Mouse (Mus musculus): Measurements from ENCODE around the gene Tshz3. TPM values are rescaled to one million over a fixed set of nuclear protein-coding genes. Genes with fewer than 3 reads are reported as not detected.

The Tshz3 gene
- polyA plus RNA-seq, 1 experiment from 2014 or later = 11.2 TPM

DNA sequence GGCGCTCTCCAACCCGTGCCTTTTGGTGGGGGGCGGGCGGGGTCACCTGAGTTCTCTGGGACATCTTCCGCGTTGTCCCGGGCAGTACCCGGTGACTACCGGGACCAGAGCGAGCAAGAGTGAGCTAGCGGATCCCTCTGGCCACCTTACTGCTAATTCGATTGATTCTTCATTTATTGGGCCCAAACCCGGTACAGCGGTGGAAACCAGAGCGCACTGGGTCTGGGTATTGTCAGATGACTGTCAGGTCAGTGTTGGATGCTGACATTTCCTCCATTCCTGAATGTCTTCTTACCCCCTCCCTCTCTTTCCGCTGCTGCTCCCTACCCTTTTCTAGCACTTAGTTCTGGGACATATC lies 650 bp downstream of the Tshz3 start:
- H3K9me3 ChIP-seq = no peaks in the 10 kb centered on the region
- no peaks in the 10 kb centered on the region for H3K36me3 ChIP-seq
- peaks cover 24% of the 10 kb centered on the region; the same call in 1 of the 2 replicates for H3K4me1 ChIP-seq (replicated peaks)
- peak overlapping the region; percentile 86 for H3K9ac ChIP-seq
- ATAC-seq = no peak
- WGBS = 0% methylated on average over 15 of the region's 16 CpGs
- H3K27me3 ChIP-seq (replicated peaks) = peaks cover 19% of the 10 kb centered on the region
- H3K27ac ChIP-seq = peak overlapping the region; percentile 95
- peak overlapping the region; percentile 80 for H3K4me3 ChIP-seq (replicated peaks)
- H3K4me2 ChIP-seq (replicated peaks) = peak overlapping the region; percentile 94

- ATAC-seq = no peak
- Histone ChIP-seq H3K36me3 (no peaks in the 10 kb centered on the region), H3K9ac (no peak overlapping the region), H3K4me2 (replicated peaks) (peak overlapping the region; percentile 94), H3K27ac (no peak overlapping the region), H3K4me3 (replicated peaks) (peak overlapping the region; percentile 80), H3K9me3 (no peaks in the 10 kb centered on the region), H3K4me1 (replicated peaks) (peaks cover 22% of the 10 kb centered on the region; the same call in 1 of the 2 replicates), H3K27me3 (replicated peaks) (peaks cover 15% of the 10 kb centered on the region)
- WGBS = 17% methylated on average over 18 of the region's 18 CpGs
Measured at GRCm38 (mm10) chr7:36699001-36699987, 1.4 kb downstream of the Tshz3 start.

- Histone ChIP-seq H3K4me1 (replicated peaks) (peaks cover 23% of the 10 kb centered on the region), H3K27me3 (replicated peaks) (no peaks in the 10 kb centered on the region), H3K4me2 (replicated peaks) (no peak overlapping the region), H3K9ac (no peak overlapping the region), H3K9me3 (no peaks in the 10 kb centered on the region), H3K4me3 (replicated peaks) (no peak overlapping the region), H3K36me3 (no peaks in the 10 kb centered on the region), H3K27ac (peak overlapping the region; percentile 29)
- no peak for ATAC-seq
- WGBS = 41% methylated on average over 10 of the region's 10 CpGs
Measured at GRCm38 (mm10) chr7:36706636-36707035, 8.7 kb downstream of the Tshz3 start.

DNA sequence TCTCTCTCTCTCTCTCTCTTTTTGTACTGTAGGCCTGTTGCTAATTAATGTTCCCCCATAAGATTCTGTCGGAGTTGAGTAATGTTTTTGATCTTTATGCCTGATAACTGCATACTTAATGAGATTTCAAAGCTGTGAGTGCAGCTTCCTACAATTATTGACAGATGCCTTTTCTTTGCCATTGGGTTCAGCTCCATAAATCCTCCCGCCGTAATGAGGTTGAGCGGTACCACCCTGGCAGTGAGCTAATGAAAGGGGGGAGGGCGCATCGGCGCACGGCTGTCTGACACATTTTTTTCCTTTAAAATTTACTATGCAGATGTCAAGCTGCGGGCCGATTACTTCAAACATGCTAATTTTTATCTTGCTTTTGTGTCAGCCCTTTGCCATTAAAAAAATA lies 9.3 kb downstream of the Tshz3 start:
- ATAC-seq = no peak
- Histone ChIP-seq H3K36me3 (no peaks in the 10 kb centered on the region), H3K9me3 (no peaks in the 10 kb centered on the region), H3K4me1 (replicated peaks) (peaks cover 23% of the 10 kb centered on the region), H3K4me3 (replicated peaks) (no peak overlapping the region), H3K4me2 (replicated peaks) (no peak overlapping the region), H3K27ac (no peak overlapping the region), H3K9ac (no peak overlapping the region), H3K27me3 (replicated peaks) (no peaks in the 10 kb centered on the region)
- 32% methylated on average over 10 of the region's 10 CpGs for WGBS

DNA sequence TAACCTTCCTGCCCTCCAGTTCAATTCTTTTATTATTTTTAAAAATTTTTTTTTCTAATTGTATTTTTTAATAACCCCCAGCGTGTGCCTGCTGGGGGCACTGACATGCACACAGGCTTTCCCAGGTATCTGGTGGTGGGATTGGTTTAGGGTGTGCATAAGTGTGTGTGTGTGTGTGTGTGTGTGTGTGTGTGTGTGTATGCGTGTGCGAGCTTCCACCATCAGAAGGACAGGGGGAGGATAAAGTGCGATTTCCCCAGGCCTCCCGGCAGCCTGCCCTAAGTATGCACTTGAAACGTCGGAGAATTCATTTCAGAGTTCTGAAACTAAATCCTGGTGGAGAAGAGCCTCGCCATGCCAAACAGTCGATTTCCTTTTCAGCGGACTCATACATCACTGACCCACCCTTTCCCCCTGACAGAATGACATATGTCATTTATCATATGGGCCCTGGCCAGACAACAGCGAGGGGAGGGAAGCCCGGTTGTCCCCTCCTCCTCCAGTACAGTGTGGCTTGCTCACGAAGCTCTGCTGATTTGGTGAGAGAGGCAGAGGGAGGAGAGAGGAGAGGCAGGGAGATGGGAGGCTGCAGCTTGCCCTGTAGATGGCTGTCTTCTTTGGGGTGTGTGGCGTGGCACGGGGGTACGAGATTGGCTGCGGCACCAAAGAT lies 9.9 kb downstream of the Tshz3 start:
- Histone ChIP-seq H3K4me3 (replicated peaks) (peak overlapping the region; percentile 13), H3K27me3 (replicated peaks) (no peaks in the 10 kb centered on the region), H3K9me3 (no peaks in the 10 kb centered on the region), H3K4me2 (replicated peaks) (peak overlapping the region; percentile 51), H3K36me3 (no peaks in the 10 kb centered on the region), H3K27ac (peak overlapping the region; percentile 78), H3K4me1 (replicated peaks) (peaks cover 21% of the 10 kb centered on the region), H3K9ac (peak overlapping the region; percentile 23; the same call in 1 of the 2 replicates)
- ATAC-seq = peak; percentile 77
- WGBS = 13% methylated on average over 17 of the region's 17 CpGs

GRCm38 (mm10) chr7:36708823-36709222 lies 10.9 kb downstream of the Tshz3 start:
- Histone ChIP-seq H3K4me1 (replicated peaks) (peaks cover 19% of the 10 kb centered on the region), H3K27me3 (replicated peaks) (no peaks in the 10 kb centered on the region), H3K4me3 (replicated peaks) (no peak overlapping the region), H3K36me3 (no peaks in the 10 kb centered on the region), H3K9me3 (no peaks in the 10 kb centered on the region), H3K4me2 (replicated peaks) (peak overlapping the region; percentile 51), H3K9ac (no peak overlapping the region), H3K27ac (peak overlapping the region; percentile 78)
- no peak for ATAC-seq
- 29% methylated on average over 3 of the region's 3 CpGs for WGBS

GRCm38 (mm10) chr7:36709239-36709638 lies 11.3 kb downstream of the Tshz3 start:
- Histone ChIP-seq H3K4me2 (replicated peaks) (no peak overlapping the region), H3K4me3 (replicated peaks) (no peak overlapping the region), H3K4me1 (replicated peaks) (peaks cover 19% of the 10 kb centered on the region), H3K9me3 (no peaks in the 10 kb centered on the region), H3K36me3 (no peaks in the 10 kb centered on the region), H3K27ac (peak overlapping the region; percentile 57), H3K27me3 (replicated peaks) (no peaks in the 10 kb centered on the region), H3K9ac (no peak overlapping the region)
- 13% methylated on average over 2 of the region's 2 CpGs for WGBS
- ATAC-seq = peak; percentile 65

DNA sequence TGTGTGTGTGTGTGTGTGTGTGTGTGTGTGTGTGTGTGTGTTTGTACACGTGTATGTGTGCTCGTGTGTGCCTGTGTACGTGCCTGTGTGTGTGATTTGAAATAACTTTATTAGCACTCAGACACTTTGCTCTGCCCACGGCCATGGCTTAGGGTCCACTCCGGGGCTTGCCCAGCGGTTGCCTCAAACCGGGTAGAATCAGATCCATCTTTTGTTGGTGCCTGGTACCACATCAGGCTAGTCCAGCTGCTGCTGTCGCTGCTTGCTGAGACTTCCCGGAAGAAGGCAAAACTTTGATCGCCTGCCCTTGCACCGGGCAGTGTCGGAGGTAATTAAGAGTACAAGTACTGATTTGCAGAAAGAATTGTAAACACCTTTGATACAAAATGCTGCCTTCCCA lies 12.1 kb downstream of the Tshz3 start:
- peaks cover 19% of the 10 kb centered on the region for H3K4me1 ChIP-seq (replicated peaks)
- no peak for ATAC-seq

GRCm38 (mm10) chr7:36710387-36710786 lies 12.5 kb downstream of the Tshz3 start:
- Histone ChIP-seq H3K36me3 (no peaks in the 10 kb centered on the region), H3K4me1 (replicated peaks) (peaks cover 19% of the 10 kb centered on the region), H3K9me3 (no peaks in the 10 kb centered on the region), H3K4me2 (replicated peaks) (peak overlapping the region; percentile 18; the same call in 1 of the 2 replicates), H3K27ac (no peak overlapping the region), H3K4me3 (replicated peaks) (no peak overlapping the region), H3K27me3 (replicated peaks) (no peaks in the 10 kb centered on the region), H3K9ac (no peak overlapping the region)
- no peak for ATAC-seq
- WGBS = 31% methylated on average over 6 of the region's 6 CpGs

More for the DNA sequence above, 12.1 kb downstream of the Tshz3 start:
- Histone ChIP-seq H3K4me3 (replicated peaks) (no peak overlapping the region), H3K27ac (no peak overlapping the region), H3K9me3 (no peaks in the 10 kb centered on the region), H3K9ac (no peak overlapping the region), H3K36me3 (no peaks in the 10 kb centered on the region), H3K27me3 (replicated peaks) (no peaks in the 10 kb centered on the region), H3K4me2 (replicated peaks) (peak overlapping the region; percentile 18; the same call in 1 of the 2 replicates)
- WGBS = 19% methylated on average over 11 of the region's 12 CpGs

- 67% methylated on average over 2 of the region's 2 CpGs for WGBS
- H3K36me3 ChIP-seq = no peaks in the 10 kb centered on the region
Measured at GRCm38 (mm10) chr7:36711766-36712165, 13.8 kb downstream of the Tshz3 start.

DNA sequence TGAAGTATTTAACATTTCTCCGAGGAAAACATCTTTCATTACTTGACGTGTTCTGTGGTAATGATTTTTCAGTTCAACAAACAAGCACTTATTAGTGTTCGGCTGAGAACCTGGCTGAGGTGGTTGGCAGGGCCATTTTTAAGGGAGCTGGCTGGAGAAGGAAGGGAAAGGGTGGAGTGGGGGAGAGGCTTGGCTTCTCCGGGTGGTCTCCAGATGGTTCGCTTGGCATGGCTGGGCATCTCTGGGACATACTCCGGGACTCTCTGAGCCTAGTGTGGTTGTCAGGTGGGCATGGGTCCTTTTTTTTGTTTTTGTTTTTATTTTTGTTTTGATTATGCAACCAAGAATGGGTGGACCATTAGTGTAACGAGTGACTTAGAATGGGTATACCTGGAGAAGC lies 16.4 kb downstream of the Tshz3 start:
- Histone ChIP-seq H3K9ac (no peak overlapping the region), H3K4me2 (replicated peaks) (no peak overlapping the region)
- WGBS = 70% methylated on average over 7 of the region's 7 CpGs

More at GRCm38 (mm10) chr7:36711766-36712165, 13.8 kb downstream of the Tshz3 start:
- H3K9me3 ChIP-seq = no peaks in the 10 kb centered on the region
- H3K4me1 ChIP-seq (replicated peaks) = peaks cover 19% of the 10 kb centered on the region
- ATAC-seq = no peak
- no peak overlapping the region for H3K9ac ChIP-seq
- H3K27me3 ChIP-seq (replicated peaks) = no peaks in the 10 kb centered on the region
- no peak overlapping the region for H3K4me3 ChIP-seq (replicated peaks)
- H3K27ac ChIP-seq = no peak overlapping the region
- H3K4me2 ChIP-seq (replicated peaks) = no peak overlapping the region

GRCm38 (mm10) chr7:36717192-36717591 lies 19.3 kb downstream of the Tshz3 start:
- Histone ChIP-seq H3K27me3 (replicated peaks) (no peaks in the 10 kb centered on the region), H3K36me3 (no peaks in the 10 kb centered on the region), H3K4me2 (replicated peaks) (no peak overlapping the region), H3K27ac (peak overlapping the region; percentile 3; the same call in 1 of the 2 replicates), H3K9ac (no peak overlapping the region), H3K4me1 (replicated peaks) (peaks cover 9% of the 10 kb centered on the region), H3K9me3 (no peaks in the 10 kb centered on the region), H3K4me3 (replicated peaks) (no peak overlapping the region)
- ATAC-seq = no peak
- 40% methylated on average over 6 of the region's 6 CpGs for WGBS

More for the DNA sequence above, 16.4 kb downstream of the Tshz3 start:
- Histone ChIP-seq H3K27me3 (replicated peaks) (no peaks in the 10 kb centered on the region), H3K27ac (no peak overlapping the region), H3K4me1 (replicated peaks) (peaks cover 10% of the 10 kb centered on the region), H3K4me3 (replicated peaks) (no peak overlapping the region), H3K9me3 (no peaks in the 10 kb centered on the region), H3K36me3 (no peaks in the 10 kb centered on the region)
- no peak for ATAC-seq
